Mouse (Mus musculus) midbrain, embryonic 14.5 days (tissue): ENCODE data around the gene Fgfr2. TPM values are rescaled to one million over a fixed set of nuclear protein-coding genes. Genes with fewer than 3 reads are reported as not detected.

Experiments
- ATAC-seq: fragments of 200-750 bp; cut with Nextera tagmentation; 2 replicates; pipeline ENCODE4 v1.8.0; 2017; ENCODE audit warnings: moderate number of reproducible peaks, moderate library complexity; ENCODE audit not compliant: low FRiP score, low TSS enrichment
- DNase-seq: peaks from one replicate; pipeline ENCODE4 v3.0.0-alpha.2; 2015
- H3K27ac ChIP-seq: fragments of 300-500 bp; sonication (generic); replicated peaks from 2 replicates; pipeline ENCODE4 v1.5.1; 2014; ENCODE audit warnings: mild to moderate bottlenecking, low read depth, low read length, moderate library complexity
- H3K27me3 ChIP-seq: fragments of 300-500 bp; sonication (generic); 2 replicates; pipeline ENCODE4 v1.6.1; 2014; ENCODE audit warnings: low read length, control low read depth, mixed read lengths; ENCODE audit not compliant: control insufficient read depth, insufficient read depth
- H3K36me3 ChIP-seq: fragments of 300-500 bp; sonication (generic); 2 replicates; pipeline ENCODE4 v1.6.1; 2014; ENCODE audit warnings: low read length, control low read depth; ENCODE audit not compliant: control insufficient read depth, insufficient read depth
- H3K4me1 ChIP-seq: fragments of 300-500 bp; sonication (generic); 2 replicates; pipeline ENCODE4 v1.6.1; 2014; ENCODE audit warnings: mild to moderate bottlenecking, antibody characterized with exemption, low read length, control low read depth; ENCODE audit not compliant: control insufficient read depth, insufficient read depth
- H3K4me2 ChIP-seq: fragments of 300-500 bp; sonication (generic); 2 replicates; pipeline ENCODE4 v1.6.1; 2014; ENCODE audit warnings: mild to moderate bottlenecking, low read length, moderate library complexity
- H3K4me3 ChIP-seq: fragments of 300-500 bp; sonication (generic); replicated peaks from 2 replicates; pipeline ENCODE4 v1.5.1; 2014; ENCODE audit warnings: low read depth, low read length
- H3K9ac ChIP-seq: fragments of 300-500 bp; sonication (generic); replicated peaks from 2 replicates; pipeline ENCODE4 v1.6.1; 2014; ENCODE audit warnings: mild to moderate bottlenecking, low read length, moderate library complexity
- H3K9me3 ChIP-seq: fragments of 300-500 bp; sonication (generic); 2 replicates; pipeline ENCODE4 v1.6.1; 2016; ENCODE audit warnings: low read length, control low read depth, mixed read lengths; ENCODE audit not compliant: control insufficient read depth
- WGBS: fragments of 180-500 bp; shearing (Covaris S2); extraction: QIAGEN DNeasy Blood & Tissue Kit; methylation state at CpG from one replicate; pipeline ENCODE4 v1.1.7; 2014; 5-methylcytosine and 5-hydroxymethylcytosine counted together
- polyA plus RNA-seq: library from polyadenylated mRNA; unstranded; fragments of >200 nt; fragmentation: Nextera tagmentation; extraction: Ambion mirVana; gene quantifications from 2 replicates; pipeline ENCODE4 v1.2.1, GENCODE M21; 2014

Fgfr2 gene
- polyA plus RNA-seq, 1 experiment from 2014 or later: 28.1 TPM

GRCm38 (mm10) chr7:132756325-132756724, 366.8 kb downstream of the Fgfr2 start:
- no peak for ATAC-seq
- H3K4me2 ChIP-seq: no peak overlapping the region
- H3K36me3 ChIP-seq: peaks cover 21% of the 10 kb centered on the region; the same call in 1 of the 2 replicates
- 97% methylated on average over 5 of the region's 5 CpGs for WGBS
- no peak overlapping the region for H3K4me3 ChIP-seq
- H3K27ac ChIP-seq: no peak overlapping the region
- no peak overlapping the region for H3K9ac ChIP-seq
- no peaks in the 10 kb centered on the region for H3K9me3 ChIP-seq
- DNase-seq: no peak
- H3K4me1 ChIP-seq: peaks cover 11% of the 10 kb centered on the region; the same call in 1 of the 2 replicates
- no peaks in the 10 kb centered on the region for H3K27me3 ChIP-seq

- Histone ChIP-seq H3K27me3 (no peaks in the 10 kb centered on the region), H3K9me3 (no peaks in the 10 kb centered on the region), H3K27ac (no peak overlapping the region), H3K36me3 (peaks cover 23% of the 10 kb centered on the region; the same call in 1 of the 2 replicates), H3K4me2 (no peak overlapping the region), H3K4me1 (peaks cover 11% of the 10 kb centered on the region; the same call in 1 of the 2 replicates), H3K9ac (no peak overlapping the region), H3K4me3 (no peak overlapping the region)
- 80% methylated on average over 3 of the region's 3 CpGs for WGBS
- DNase-seq: peak; percentile 30
- no peak for ATAC-seq
Observed at GRCm38 (mm10) chr7:132754389-132754750, 368.8 kb downstream of the Fgfr2 start.

- Histone ChIP-seq H3K36me3 (peaks cover 19% of the 10 kb centered on the region; the same call in 1 of the 2 replicates), H3K4me1 (peaks cover 11% of the 10 kb centered on the region; the same call in 1 of the 2 replicates), H3K27me3 (no peaks in the 10 kb centered on the region), H3K4me3 (no peak overlapping the region), H3K4me2 (no peak overlapping the region), H3K9me3 (no peaks in the 10 kb centered on the region), H3K27ac (no peak overlapping the region), H3K9ac (no peak overlapping the region)
- WGBS: 78% methylated on average over 4 of the region's 4 CpGs
- DNase-seq (peak; percentile 21), ATAC-seq (no peak)
Observed at GRCm38 (mm10) chr7:132753518-132754388, 369.4 kb downstream of the Fgfr2 start.

- 82% methylated on average over 2 of the region's 2 CpGs for WGBS
- Histone ChIP-seq H3K4me3 (no peak overlapping the region), H3K9ac (no peak overlapping the region), H3K36me3 (0 out of 2 replicates have a peak, but pooled peaks cover 3% of the 10 kb centered on the region), H3K4me1 (peaks cover 11% of the 10 kb centered on the region; the same call in 1 of the 2 replicates), H3K4me2 (no peak overlapping the region), H3K9me3 (no peaks in the 10 kb centered on the region), H3K27me3 (no peaks in the 10 kb centered on the region), H3K27ac (no peak overlapping the region)
- ATAC-seq (no peak), DNase-seq (no peak)
Observed at GRCm38 (mm10) chr7:132751716-132752115, 371.4 kb downstream of the Fgfr2 start.

- H3K4me1 ChIP-seq: peaks cover 5% of the 10 kb centered on the region; the same call in 1 of the 2 replicates
- ATAC-seq: no peak
- no peak overlapping the region for H3K27ac ChIP-seq
- H3K4me2 ChIP-seq: no peak overlapping the region
- no peaks in the 10 kb centered on the region for H3K9me3 ChIP-seq
- no peaks in the 10 kb centered on the region for H3K27me3 ChIP-seq
- 0 out of 2 replicates have a peak, but pooled peaks cover 3% of the 10 kb centered on the region for H3K36me3 ChIP-seq
- 92% methylated on average over 11 of the region's 11 CpGs for WGBS
- no peak for DNase-seq
- H3K9ac ChIP-seq: no peak overlapping the region
- H3K4me3 ChIP-seq: no peak overlapping the region
Observed at GRCm38 (mm10) chr7:132749504-132749903, 373.6 kb downstream of the Fgfr2 start.

- ATAC-seq (no peak), DNase-seq (no peak)
- 91% methylated on average over 3 of the region's 3 CpGs for WGBS
Observed at GRCm38 (mm10) chr7:132748076-132748769, 374.9 kb downstream of the Fgfr2 start.

GRCm38 (mm10) chr7:132747096-132747495, 376.1 kb downstream of the Fgfr2 start:
- no peak overlapping the region for H3K4me2 ChIP-seq
- no peaks in the 10 kb centered on the region for H3K4me1 ChIP-seq
- DNase-seq: no peak
- ATAC-seq: no peak
- H3K4me3 ChIP-seq: no peak overlapping the region
- H3K9me3 ChIP-seq: no peaks in the 10 kb centered on the region
- 89% methylated on average over 6 of the region's 6 CpGs for WGBS
- no peak overlapping the region for H3K9ac ChIP-seq
- H3K27ac ChIP-seq: no peak overlapping the region
- no peaks in the 10 kb centered on the region for H3K27me3 ChIP-seq
- H3K36me3 ChIP-seq: 0 out of 2 replicates have a peak, but pooled peaks cover 3% of the 10 kb centered on the region

More at GRCm38 (mm10) chr7:132748076-132748769, 374.9 kb downstream of the Fgfr2 start:
- H3K4me3 ChIP-seq: no peak overlapping the region
- no peak overlapping the region for H3K9ac ChIP-seq
- no peak overlapping the region for H3K4me2 ChIP-seq
- no peaks in the 10 kb centered on the region for H3K27me3 ChIP-seq
- H3K27ac ChIP-seq: no peak overlapping the region
- 0 out of 2 replicates have a peak, but pooled peaks cover 3% of the 10 kb centered on the region for H3K36me3 ChIP-seq
- H3K9me3 ChIP-seq: no peaks in the 10 kb centered on the region
- H3K4me1 ChIP-seq: no peaks in the 10 kb centered on the region

- 97% methylated on average over 5 of the region's 5 CpGs for WGBS
- Histone ChIP-seq H3K36me3 (no peaks in the 10 kb centered on the region), H3K4me2 (no peak overlapping the region), H3K4me3 (no peak overlapping the region), H3K4me1 (no peaks in the 10 kb centered on the region), H3K27me3 (no peaks in the 10 kb centered on the region), H3K27ac (no peak overlapping the region), H3K9ac (no peak overlapping the region), H3K9me3 (no peaks in the 10 kb centered on the region)
- ATAC-seq (no peak), DNase-seq (no peak)
Observed at GRCm38 (mm10) chr7:132742912-132743311, 380.2 kb downstream of the Fgfr2 start.
